Mouse (Mus musculus): ENCODE measurements around the gene Hdac9. TPM values are rescaled to one million over a fixed set of nuclear protein-coding genes. Genes with fewer than 3 reads are reported as not detected.

The Hdac9 gene
- polyA plus RNA-seq, 1 experiment from 2014 or later = 9.8 TPM

DNA sequence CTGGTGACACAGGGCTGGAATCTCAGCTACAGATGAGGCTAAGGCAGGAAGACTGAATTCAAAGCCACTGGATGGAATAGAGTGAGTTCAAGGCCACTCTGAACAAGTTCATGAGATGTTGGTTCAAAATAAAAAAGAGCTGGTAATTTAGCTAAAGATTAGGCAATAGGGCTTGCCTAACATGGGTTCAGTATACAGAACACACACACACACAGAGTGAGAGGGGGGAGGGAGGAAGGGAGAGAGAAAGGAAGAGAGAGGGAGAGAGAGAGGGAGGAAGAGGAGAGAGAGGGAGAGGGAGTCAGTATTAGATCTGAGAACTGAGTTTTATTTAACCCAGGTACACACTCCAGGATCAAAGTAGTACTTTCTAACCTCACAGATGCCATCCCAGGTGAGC is 115.1 kb downstream of the Hdac9 start:
- no peak overlapping the region for H3K27ac ChIP-seq (replicated peaks; ENCODE audit: low read depth, low read length)

GRCm38 (mm10) chr12:34797389-34797788 is 119.5 kb downstream of the Hdac9 start:
- H3K27ac ChIP-seq (replicated peaks; ENCODE audit: low read depth, low read length) = no peak overlapping the region
- no peak overlapping the region for H3K4me2 ChIP-seq (ENCODE audit: low read depth, low read length)
- ATAC-seq (ENCODE audit: low read depth) (no peak), DNase-seq (ENCODE audit: low spot score) (no peak)
- no peak overlapping the region for H3K4me3 ChIP-seq (ENCODE audit: low read depth, low read length)
- H3K9ac ChIP-seq (ENCODE audit: low read depth, low read length) = no peak overlapping the region
- no peaks in the 10 kb centered on the region for H3K36me3 ChIP-seq (ENCODE audit: control insufficient read depth, insufficient read depth, low read length)
- H3K4me1 ChIP-seq (ENCODE audit: control insufficient read depth, insufficient read depth, low read length) = no peaks in the 10 kb centered on the region
- no peaks in the 10 kb centered on the region for H3K9me3 ChIP-seq (ENCODE audit: control insufficient read depth, low read length)
- WGBS = 59% methylated on average over 2 of the region's 2 CpGs
- no peaks in the 10 kb centered on the region for H3K27me3 ChIP-seq (replicated peaks; ENCODE audit: control insufficient read depth, insufficient read depth, low read length)

More for the DNA sequence above, 115.1 kb downstream of the Hdac9 start:
- DNase-seq (ENCODE audit: low spot score) (no peak), ATAC-seq (ENCODE audit: low read depth) (no peak)
- Histone ChIP-seq H3K4me3 (ENCODE audit: low read depth, low read length) (no peak overlapping the region), H3K36me3 (ENCODE audit: control insufficient read depth, insufficient read depth, low read length) (no peaks in the 10 kb centered on the region), H3K27me3 (replicated peaks; ENCODE audit: control insufficient read depth, insufficient read depth, low read length) (no peaks in the 10 kb centered on the region), H3K4me1 (ENCODE audit: control insufficient read depth, insufficient read depth, low read length) (no peaks in the 10 kb centered on the region), H3K9ac (ENCODE audit: low read depth, low read length) (no peak overlapping the region), H3K4me2 (ENCODE audit: low read depth, low read length) (no peak overlapping the region), H3K9me3 (ENCODE audit: control insufficient read depth, low read length) (no peaks in the 10 kb centered on the region)

GRCm38 (mm10) chr12:34795487-34795886 is 121.4 kb downstream of the Hdac9 start:
- Histone ChIP-seq H3K4me3 (ENCODE audit: low read depth, low read length) (no peak overlapping the region), H3K4me2 (ENCODE audit: low read depth, low read length) (no peak overlapping the region), H3K9me3 (ENCODE audit: control insufficient read depth, low read length) (no peaks in the 10 kb centered on the region), H3K27ac (replicated peaks; ENCODE audit: low read depth, low read length) (no peak overlapping the region), H3K36me3 (ENCODE audit: control insufficient read depth, insufficient read depth, low read length) (no peaks in the 10 kb centered on the region), H3K9ac (ENCODE audit: low read depth, low read length) (no peak overlapping the region), H3K4me1 (ENCODE audit: control insufficient read depth, insufficient read depth, low read length) (peaks cover 8% of the 10 kb centered on the region), H3K27me3 (replicated peaks; ENCODE audit: control insufficient read depth, insufficient read depth, low read length) (no peaks in the 10 kb centered on the region)
- ATAC-seq (ENCODE audit: low read depth) (no peak), DNase-seq (ENCODE audit: low spot score) (peak; percentile 20)
- 59% methylated on average over 4 of the region's 4 CpGs for WGBS

- peak overlapping the region; percentile 2; the same call in 1 of the 2 replicates for H3K4me2 ChIP-seq (ENCODE audit: low read depth, low read length)
Measured at GRCm38 (mm10) chr12:34792113-34792452, 124.8 kb downstream of the Hdac9 start.

GRCm38 (mm10) chr12:34791213-34792112 is 125.4 kb downstream of the Hdac9 start:
- DNase-seq (ENCODE audit: low spot score) (no peak), ATAC-seq (ENCODE audit: low read depth) (no peak)
- H3K27ac ChIP-seq (replicated peaks; ENCODE audit: low read depth, low read length) = no peak overlapping the region; the same call in 1 of the 2 replicates
- H3K4me2 ChIP-seq (ENCODE audit: low read depth, low read length) = 0 out of 2 replicates have a peak overlapping the region, but pooled peaks have one; percentile 2
- no peaks in the 10 kb centered on the region for H3K9me3 ChIP-seq (ENCODE audit: control insufficient read depth, low read length)
- no peak overlapping the region for H3K4me3 ChIP-seq (ENCODE audit: low read depth, low read length)
- peaks cover 8% of the 10 kb centered on the region for H3K4me1 ChIP-seq (ENCODE audit: control insufficient read depth, insufficient read depth, low read length)
- H3K36me3 ChIP-seq (ENCODE audit: control insufficient read depth, insufficient read depth, low read length) = no peaks in the 10 kb centered on the region
- H3K9ac ChIP-seq (ENCODE audit: low read depth, low read length) = no peak overlapping the region
- H3K27me3 ChIP-seq (replicated peaks; ENCODE audit: control insufficient read depth, insufficient read depth, low read length) = no peaks in the 10 kb centered on the region
- WGBS = 59% methylated on average over 10 of the region's 10 CpGs

More at GRCm38 (mm10) chr12:34792113-34792452, 124.8 kb downstream of the Hdac9 start:
- no peak overlapping the region for H3K9ac ChIP-seq (ENCODE audit: low read depth, low read length)
- H3K27ac ChIP-seq (replicated peaks; ENCODE audit: low read depth, low read length) = peak overlapping the region; percentile 67; the same call in 1 of the 2 replicates
- H3K27me3 ChIP-seq (replicated peaks; ENCODE audit: control insufficient read depth, insufficient read depth, low read length) = no peaks in the 10 kb centered on the region
- H3K36me3 ChIP-seq (ENCODE audit: control insufficient read depth, insufficient read depth, low read length) = no peaks in the 10 kb centered on the region
- DNase-seq (ENCODE audit: low spot score) (peak; percentile 90), ATAC-seq (ENCODE audit: low read depth) (peak; percentile 72)
- H3K4me3 ChIP-seq (ENCODE audit: low read depth, low read length) = no peak overlapping the region
- H3K4me1 ChIP-seq (ENCODE audit: control insufficient read depth, insufficient read depth, low read length) = peaks cover 8% of the 10 kb centered on the region
- no peaks in the 10 kb centered on the region for H3K9me3 ChIP-seq (ENCODE audit: control insufficient read depth, low read length)
- WGBS = 16% methylated on average over 3 of the region's 3 CpGs

- DNase-seq (ENCODE audit: low spot score) = no peak
- Histone ChIP-seq H3K9ac (ENCODE audit: low read depth, low read length) (no peak overlapping the region), H3K27me3 (replicated peaks; ENCODE audit: control insufficient read depth, insufficient read depth, low read length) (no peaks in the 10 kb centered on the region), H3K9me3 (ENCODE audit: control insufficient read depth, low read length) (no peaks in the 10 kb centered on the region), H3K27ac (replicated peaks; ENCODE audit: low read depth, low read length) (no peak overlapping the region), H3K4me3 (ENCODE audit: low read depth, low read length) (no peak overlapping the region), H3K36me3 (ENCODE audit: control insufficient read depth, insufficient read depth, low read length) (no peaks in the 10 kb centered on the region), H3K4me1 (ENCODE audit: control insufficient read depth, insufficient read depth, low read length) (peaks cover 8% of the 10 kb centered on the region), H3K4me2 (ENCODE audit: low read depth, low read length) (no peak overlapping the region)
- WGBS = 80% methylated on average over 10 of the region's 10 CpGs
- ATAC-seq (ENCODE audit: low read depth) = no peak
Measured at GRCm38 (mm10) chr12:34789031-34789982, 127.6 kb downstream of the Hdac9 start.

DNA sequence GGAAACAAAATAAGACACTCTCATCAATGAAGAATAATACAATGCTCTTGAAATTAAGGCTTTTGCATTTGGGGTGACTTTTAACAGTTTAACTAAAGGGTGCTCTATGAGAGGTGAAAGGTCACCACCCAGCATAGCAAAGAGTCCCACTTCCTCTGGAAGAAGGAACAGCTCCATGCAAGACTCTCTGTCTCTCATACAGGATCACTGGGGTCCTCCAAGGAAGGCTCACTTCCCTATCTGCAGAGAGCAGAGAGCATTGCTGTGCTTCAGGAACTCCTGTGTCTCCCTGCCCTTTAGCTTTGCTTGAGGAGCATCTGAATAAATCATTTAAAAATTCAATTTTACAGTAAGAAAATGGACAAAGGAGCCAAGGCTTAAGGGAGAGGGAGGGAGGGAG is 129.5 kb downstream of the Hdac9 start:
- Histone ChIP-seq H3K36me3 (ENCODE audit: control insufficient read depth, insufficient read depth, low read length) (no peaks in the 10 kb centered on the region), H3K4me1 (ENCODE audit: control insufficient read depth, insufficient read depth, low read length) (peaks cover 8% of the 10 kb centered on the region), H3K4me2 (ENCODE audit: low read depth, low read length) (no peak overlapping the region), H3K27ac (replicated peaks; ENCODE audit: low read depth, low read length) (no peak overlapping the region), H3K9me3 (ENCODE audit: control insufficient read depth, low read length) (no peaks in the 10 kb centered on the region), H3K4me3 (ENCODE audit: low read depth, low read length) (no peak overlapping the region), H3K27me3 (replicated peaks; ENCODE audit: control insufficient read depth, insufficient read depth, low read length) (no peaks in the 10 kb centered on the region), H3K9ac (ENCODE audit: low read depth, low read length) (no peak overlapping the region)
- ATAC-seq (ENCODE audit: low read depth) = no peak
- DNase-seq (ENCODE audit: low spot score) = no peak

GRCm38 (mm10) chr12:34783574-34783973 is 133.3 kb downstream of the Hdac9 start:
- H3K27me3 ChIP-seq (replicated peaks; ENCODE audit: control insufficient read depth, insufficient read depth, low read length) = no peaks in the 10 kb centered on the region
- H3K4me3 ChIP-seq (ENCODE audit: low read depth, low read length) = no peak overlapping the region
- H3K27ac ChIP-seq (replicated peaks; ENCODE audit: low read depth, low read length) = no peak overlapping the region
- no peak overlapping the region for H3K9ac ChIP-seq (ENCODE audit: low read depth, low read length)
- no peaks in the 10 kb centered on the region for H3K36me3 ChIP-seq (ENCODE audit: control insufficient read depth, insufficient read depth, low read length)
- no peaks in the 10 kb centered on the region for H3K4me1 ChIP-seq (ENCODE audit: control insufficient read depth, insufficient read depth, low read length)
- H3K9me3 ChIP-seq (ENCODE audit: control insufficient read depth, low read length) = no peaks in the 10 kb centered on the region
- WGBS = 90% methylated on average over 6 of the region's 6 CpGs
- no peak overlapping the region for H3K4me2 ChIP-seq (ENCODE audit: low read depth, low read length)
- ATAC-seq (ENCODE audit: low read depth) (no peak), DNase-seq (ENCODE audit: low spot score) (no peak)

All from embryonic facial prominence, embryonic 14.5 days (tissue).